Mouse (Mus musculus) megakaryocyte, embryonic 14.5 days (primary cell): ENCODE data around the gene Iqch.

ENCODE experiments used
- FLI1 ChIP-seq: IDR thresholded peaks from 2 replicates; pipeline ENCODE4 v1.6.1; 2012; ENCODE audit warnings: low read length, inconsistent platforms, mixed read lengths
- GATA1 ChIP-seq: IDR thresholded peaks from 3 replicates; pipeline ENCODE4 v1.6.1; 2012; ENCODE audit warnings: mixed read lengths, low read length, inconsistent platforms, borderline replicate concordance

DNA sequence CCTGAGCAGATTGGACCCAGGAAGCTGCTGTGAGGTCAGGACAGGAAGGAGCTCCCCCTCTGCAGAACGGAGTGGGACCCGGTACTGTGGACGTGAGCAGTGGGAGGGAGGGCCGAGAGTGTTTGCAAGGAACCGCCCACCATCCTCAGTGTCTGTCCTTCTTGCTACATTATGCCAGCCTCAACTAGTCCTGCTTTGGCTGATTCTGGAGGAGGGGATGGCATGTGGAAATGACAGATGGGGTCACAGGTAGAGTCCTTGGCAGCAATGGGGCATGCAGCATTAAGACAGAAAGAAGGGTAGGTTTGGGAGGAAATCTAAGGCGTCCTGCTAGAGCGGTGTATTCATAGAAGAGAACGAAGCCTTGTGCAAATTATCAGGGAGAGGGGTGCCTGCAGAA is 40.4 kb downstream of the Iqch start:
- no peak for TF ChIP-seq GATA1
- TF ChIP-seq FLI1, result no peak
